Mouse (Mus musculus) monocyte, adult 59 days (primary cell): ENCODE measurements around the gene Tas2r119. TPM values are rescaled to one million over a fixed set of nuclear protein-coding genes. Genes with fewer than 3 reads are reported as not detected.

Experiments
- total RNA-seq, 2 experiments: library from RNA; stranded (reverse); gene quantifications; one replicate each; pipeline ENCODE4 v1.2.4; 2023

Tas2r119 gene
- not detected for total RNA-seq

DNA sequence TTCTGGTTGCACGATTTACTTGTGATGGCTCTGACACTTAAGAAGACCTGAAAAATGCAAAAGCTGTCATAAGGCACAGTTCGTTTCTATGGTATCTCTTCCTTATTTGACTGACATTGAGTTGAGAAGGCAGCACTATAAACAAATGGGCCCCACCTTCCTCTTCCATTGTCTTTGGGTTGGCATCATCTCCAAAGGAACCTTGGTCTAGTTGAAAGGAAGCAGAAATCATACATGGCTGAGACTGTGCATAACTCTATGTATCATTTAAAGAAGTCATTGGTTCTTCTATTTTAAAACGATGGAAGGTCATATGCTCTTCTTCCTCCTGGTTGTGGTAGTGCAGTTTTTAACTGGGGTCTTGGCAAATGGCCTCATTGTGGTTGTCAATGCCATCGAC lies at the start of gene Tas2r119:
Gene Tas2r119 (plus strand): TSS at position 301 of the 400 bp plus-strand sequence.

Other genes starting within 250 kb of the Tas2r119 start
- under 1 TPM; 0.12 to 0.55 TPM for gene Sema5a, start 67.5 kb downstream of the Tas2r119 start, total RNA-seq